20 mouse cellular contexts compared by ENCODE assay signal in genomic region chr1:107593469-107593868, GRCm38 (mm10). TPM values are rescaled to one million over a fixed set of nuclear protein-coding genes. Genes with fewer than 3 reads are reported as not detected.
DNase-seq lines count a peak whose midpoint lies in the region; ATAC-seq and TF ChIP-seq lines count a peak whose summit lies in the region.
"Had no signal": no experiment of that assay in that cellular context is flagged by ENCODE, and none has a peak within 500 bp of the region (broad histone marks: within the 10 kb centered on the region; RNA-seq: fewer than 3 reads in every experiment).

No protein-coding gene starts in this region.

- no peaks in the 10 kb centered on the region; the same call in 1 of the 2 replicates for H3K4me1 ChIP-seq in hindbrain, postnatal 0 days (ENCODE audit: insufficient read depth, low read length)
- no peaks in the 10 kb centered on the region for H3K4me1 ChIP-seq in hindbrain, embryonic 14.5 days (replicated peaks; ENCODE audit: control insufficient read depth, insufficient read depth, low read length)
- no peaks in the 10 kb centered on the region for H3K4me1 ChIP-seq in MEL (ENCODE audit: control insufficient read depth in 1 of 2, insufficient read depth in 2 of 2, low read length in 2 of 2)
- peaks cover 1% of the 10 kb centered on the region; the same call in 1 of the 2 replicates for H3K4me1 ChIP-seq in cortical plate, adult 2 months (ENCODE audit: control insufficient read depth, insufficient read depth, low read length)
- H3K4me1 ChIP-seq in thymus, adult 2 months (replicated peaks; ENCODE audit: control insufficient read depth, insufficient read depth, low read length): no peaks in the 10 kb centered on the region
- H3K4me1 ChIP-seq: liver, embryonic 13.5 days; midbrain, embryonic 15.5 days had no signal

- no peaks in the 10 kb centered on the region for H3K27me3 ChIP-seq in hindbrain, postnatal 0 days (ENCODE audit: insufficient read depth, low read length)
- no peaks in the 10 kb centered on the region for H3K27me3 ChIP-seq in hindbrain, embryonic 14.5 days (ENCODE audit: control insufficient read depth, insufficient read depth, low read length)
- no peaks in the 10 kb centered on the region for H3K27me3 ChIP-seq in MEL (ENCODE audit: control insufficient read depth in 1 of 2, insufficient read depth in 2 of 2, low read length in 2 of 2)
- H3K27me3 ChIP-seq in thymus, adult 2 months (ENCODE audit: control insufficient read depth, insufficient read depth, low read length): no peaks in the 10 kb centered on the region
- H3K27me3 ChIP-seq: liver, embryonic 13.5 days; midbrain, embryonic 15.5 days had no signal

- no peaks in the 10 kb centered on the region for H3K36me3 ChIP-seq in hindbrain, postnatal 0 days (ENCODE audit: insufficient read depth, low read length)
- no peaks in the 10 kb centered on the region for H3K36me3 ChIP-seq in hindbrain, embryonic 14.5 days (replicated peaks; ENCODE audit: control insufficient read depth, insufficient read depth)
- no peaks in the 10 kb centered on the region for H3K36me3 ChIP-seq in MEL (ENCODE audit: control insufficient read depth in 1 of 2, insufficient read depth in 2 of 2, low read length in 2 of 2)
- H3K36me3 ChIP-seq in thymus, adult 2 months (ENCODE audit: control insufficient read depth, insufficient read depth, low read length): no peaks in the 10 kb centered on the region
- H3K36me3 ChIP-seq: heart, embryonic 10.5 days; liver, embryonic 13.5 days; midbrain, embryonic 15.5 days had no signal

- TF ChIP-seq EP300 in MEL (IDR thresholded peaks at IDR 0.05; ENCODE audit: low read depth in 1 of 2, low read length in 2 of 2): no peak

- no peak overlapping the region for H3K27ac ChIP-seq in hindbrain, postnatal 0 days
- no peak overlapping the region for H3K27ac ChIP-seq in hindbrain, embryonic 14.5 days
- no peak overlapping the region for H3K27ac ChIP-seq in MEL (ENCODE audit: control insufficient read depth, low read depth, low read length)
- no peak overlapping the region for H3K27ac ChIP-seq in cortical plate, adult 2 months (ENCODE audit: insufficient read depth, low read length)
- H3K27ac ChIP-seq in thymus, adult 2 months (ENCODE audit: control insufficient read depth, insufficient read depth, low read length): no peak overlapping the region
- H3K27ac ChIP-seq: heart, embryonic 10.5 days; liver, embryonic 13.5 days; midbrain, embryonic 15.5 days had no signal

- DNase-seq in hindbrain, postnatal 0 days (ENCODE audit: low spot score): peak; percentile 22
- no peak for DNase-seq in hindbrain, embryonic 14.5 days (ENCODE audit: low spot score)
- DNase-seq in lung, postnatal 36 days: peak; percentile 16
- no peak for DNase-seq in lung, postnatal 4 days
- no peak for DNase-seq in MEL (ENCODE audit: low read depth, low spot score)
- DNase-seq in thymus, adult 2 months: no peak
- DNase-seq: adrenal gland, adult 2 months; cerebellum, adult 8-10 months; embryo, embryonic 11 days; gastrocnemius, postnatal 14 days; heart, postnatal 36 days; kidney, postnatal 14 days; left cerebral cortex, postnatal 4 days; liver, embryonic 13.5 days; lung, postnatal 10 days; right cerebral cortex, postnatal 4 days had no signal

- H3K79me2 ChIP-seq in MEL (ENCODE audit: control insufficient read depth, insufficient read depth, low read length, poor library complexity): no peaks in the 10 kb centered on the region

- no peak overlapping the region for H3K4me2 ChIP-seq in hindbrain, postnatal 0 days (ENCODE audit: low read depth, low read length)
- no peak overlapping the region for H3K4me2 ChIP-seq in hindbrain, embryonic 14.5 days (replicated peaks)
- H3K4me2 ChIP-seq: liver, embryonic 13.5 days; midbrain, embryonic 15.5 days had no signal

- peak; percentile 19 for TF ChIP-seq CTCF in hindbrain, postnatal 0 days (IDR thresholded peaks at IDR 0.05; ENCODE audit: low read depth)
- TF ChIP-seq CTCF in MEL (IDR thresholded peaks at IDR 0.05 in 2 of 3, conservative IDR thresholded peaks at IDR 0.05 in 1 of 3; ENCODE audit: control insufficient read depth in 1 of 3, insufficient read depth in 1 of 3, low read depth in 2 of 3, low read length in 3 of 3, poor library complexity in 1 of 3, severe bottlenecking in 1 of 3): peak in 1 of 3 experiments; percentile 17; a peak in 1 of 6 replicates
- TF ChIP-seq CTCF in cortical plate, adult 2 months (IDR thresholded peaks at IDR 0.05; ENCODE audit: extremely low read depth, insufficient read depth, low read length): 0 out of 2 replicates have a peak, but pooled peaks have one; percentile 0
- no peak for TF ChIP-seq CTCF in thymus, adult 2 months (IDR thresholded peaks at IDR 0.05; ENCODE audit: borderline replicate concordance, control insufficient read depth, extremely low read depth, insufficient read depth, low read length, poor library complexity)

- no peak overlapping the region for H3K9ac ChIP-seq in hindbrain, postnatal 0 days (replicated peaks; ENCODE audit: low read length)
- no peak overlapping the region for H3K9ac ChIP-seq in hindbrain, embryonic 14.5 days
- H3K9ac ChIP-seq in MEL (ENCODE audit: control insufficient read depth, low read depth, low read length, poor library complexity, severe bottlenecking): no peak overlapping the region
- H3K9ac ChIP-seq: liver, embryonic 13.5 days; midbrain, embryonic 15.5 days had no signal

- TF ChIP-seq RAD21 in MEL (IDR thresholded peaks at IDR 0.05; ENCODE audit: low read depth, low read length): peak; percentile 6; the same call in 1 of the 2 replicates

- TF ChIP-seq POLR2A in MEL (IDR thresholded peaks at IDR 0.05; ENCODE audit: control insufficient read depth in 1 of 2, insufficient read depth in 1 of 2, low read depth in 1 of 2, low read length in 2 of 2, poor library complexity in 1 of 2): no peak
- TF ChIP-seq POLR2A in cortical plate, adult 2 months (IDR thresholded peaks at IDR 0.05; ENCODE audit: extremely low read depth, insufficient read depth, low read length): no peak
- TF ChIP-seq POLR2A in thymus, adult 2 months (IDR thresholded peaks at IDR 0.05; ENCODE audit: control insufficient read depth, extremely low read depth, insufficient read depth, low read length, poor library complexity): no peak

- 74% methylated on average over 2 of the region's 2 CpGs for WGBS in hindbrain, postnatal 0 days
- 81% methylated on average over 2 of the region's 2 CpGs for WGBS in hindbrain, embryonic 14.5 days
- 57% methylated on average over 2 of the region's 2 CpGs for WGBS in thymus, adult 2 months

- no peak overlapping the region for H3K4me3 ChIP-seq in hindbrain, postnatal 0 days (ENCODE audit: low read length)
- no peak overlapping the region for H3K4me3 ChIP-seq in hindbrain, embryonic 14.5 days (replicated peaks; ENCODE audit: low read length)
- no peak overlapping the region for H3K4me3 ChIP-seq in MEL (ENCODE audit: control insufficient read depth in 1 of 2, insufficient read depth in 1 of 2, low read depth in 2 of 2, low read length in 2 of 2)
- no peak overlapping the region for H3K4me3 ChIP-seq in cortical plate, adult 2 months (ENCODE audit: insufficient read depth, low read length)
- H3K4me3 ChIP-seq in thymus, adult 2 months (ENCODE audit: control insufficient read depth, insufficient read depth, low read length): no peak overlapping the region
- H3K4me3 ChIP-seq: erythroblast, embryonic 14.5 days; heart, embryonic 10.5 days; liver, embryonic 13.5 days; midbrain, embryonic 15.5 days had no signal

- no peak for ATAC-seq in hindbrain, postnatal 0 days
- no peak for ATAC-seq in hindbrain, embryonic 14.5 days (ENCODE audit: low FRiP score)
- ATAC-seq: midbrain, embryonic 15.5 days had no signal

- no peaks in the 10 kb centered on the region for H3K9me3 ChIP-seq in hindbrain, postnatal 0 days (ENCODE audit: low read length)
- H3K9me3 ChIP-seq in hindbrain, embryonic 14.5 days (ENCODE audit: control insufficient read depth, low read length): no peaks in the 10 kb centered on the region
- H3K9me3 ChIP-seq in MEL (replicated peaks; ENCODE audit: insufficient read depth, low read length): no peaks in the 10 kb centered on the region
- H3K9me3 ChIP-seq: heart, embryonic 10.5 days; liver, embryonic 13.5 days; midbrain, embryonic 15.5 days had no signal

TF ChIP-seq in MEL, 35 proteins besides CTCF, POLR2A, EP300 and RAD21:
- peak; percentile 37 for TF ChIP-seq SMC3 (IDR thresholded peaks at IDR 0.05; ENCODE audit: low read depth, low read length)
- no peak for TF ChIP-seq NRF1 (IDR thresholded peaks at IDR 0.05; ENCODE audit: insufficient read depth, low read depth, low read length, poor library complexity, severe bottlenecking)
- no peak for TF ChIP-seq TAL1 (IDR thresholded peaks at IDR 0.05; ENCODE audit: low read length)
- no peak for TF ChIP-seq ZC3H11A (IDR thresholded peaks at IDR 0.05; ENCODE audit: low read depth, low read length)

RNA-seq across cellular contexts. Expression of gene Serpinb8, which starts 3.7 kb away (rescaled TPM):
- total RNA-seq in hindbrain, postnatal 0 days (2014; rRNA removed): 0.11 and 0.42 TPM in 2 replicates
- polyA plus RNA-seq in hindbrain, postnatal 0 days (2015; fragmentation: Nextera tagmentation; extraction: Ambion mirVana): 0.91 and 1.2 TPM in 2 replicates
- polyA plus RNA-seq in hindbrain, embryonic 14.5 days (2014; fragmentation: Nextera tagmentation; extraction: Ambion mirVana): 0.41 and 0.67 TPM in 2 replicates
- not detected in 2 replicates for total RNA-seq in MEL (2012; rRNA removed)
- not detected for polyA plus RNA-seq in MEL (2012; ENCODE audit: insufficient read depth in 1 of 2, insufficient read length in 2 of 2, low read depth in 1 of 2, low replicate concordance in 2 of 2, missing spikeins in 1 of 2)
- polyA plus RNA-seq in cortical plate, adult 2 months (2012; rRNA removed): 6.8 and 8.1 TPM in 2 replicates
- 0.37 and 1.6 TPM in 2 replicates for polyA plus RNA-seq in thymus, adult 2 months (2012; rRNA removed)
- polyA plus RNA-seq: erythroblast, embryonic 14.5 days had no signal

Comparison
In these comparisons a context has a peak if more than half of its experiments do, and no peak if none do; other contexts are left out.
1. DNase-seq: peak in hindbrain, postnatal 0 days (single experiment) and lung, postnatal 36 days (single experiment); none in hindbrain, embryonic 14.5 days (single experiment), lung, postnatal 4 days (0 of 2), MEL (single experiment) and thymus, adult 2 months (single experiment).